32 mouse cellular contexts compared by ENCODE assay signal in genomic region chr16:58401079-58401478, GRCm38 (mm10).
"Had no signal": no experiment of that assay in that cellular context is flagged by ENCODE, and none has a peak within 500 bp of the region (broad histone marks: within the 10 kb centered on the region; RNA-seq: fewer than 3 reads in every experiment).

No protein-coding gene starts in this region.

- H3K9ac ChIP-seq: heart, embryonic 13.5 days; heart, embryonic 15.5 days; hindbrain, embryonic 12.5 days; hindbrain, embryonic 13.5 days; hindbrain, embryonic 14.5 days; hindbrain, embryonic 15.5 days; intestine, embryonic 15.5 days had no signal

- H3K27me3 ChIP-seq: heart, embryonic 13.5 days; heart, embryonic 15.5 days; hindbrain, embryonic 12.5 days; hindbrain, embryonic 13.5 days; hindbrain, embryonic 15.5 days; intestine, embryonic 15.5 days had no signal

- H3K4me3 ChIP-seq: heart, embryonic 13.5 days; heart, embryonic 15.5 days; hindbrain, embryonic 10.5 days; hindbrain, embryonic 12.5 days; hindbrain, embryonic 13.5 days; hindbrain, embryonic 15.5 days; intestine, embryonic 15.5 days; layer of hippocampus, adult 2 months; left cerebral cortex, adult 2 months had no signal

- DNase-seq: heart, postnatal 10 days; heart, postnatal 14 days; heart, postnatal 36 days; heart, postnatal 4 days; kidney, adult 11 months; kidney, adult 18-20 months; kidney, adult 2 months; kidney, adult 8-10 months; kidney, adult 9 months; kidney, postnatal 10 days; kidney, postnatal 14 days; kidney, postnatal 25 days; kidney, postnatal 36 days; kidney, postnatal 4 days; layer of hippocampus, adult 9-11 months; layer of hippocampus, postnatal 36 days had no signal

- H3K27ac ChIP-seq: heart, embryonic 13.5 days; heart, embryonic 15.5 days; hindbrain, embryonic 10.5 days; hindbrain, embryonic 12.5 days; hindbrain, embryonic 13.5 days; hindbrain, embryonic 14.5 days; hindbrain, embryonic 15.5 days; hindbrain, postnatal 0 days; intestine, embryonic 15.5 days; kidney, postnatal 0 days; layer of hippocampus, adult 2 months; left cerebral cortex, adult 2 months had no signal

- H3K4me1 ChIP-seq: hindbrain, embryonic 15.5 days; intestine, embryonic 15.5 days had no signal

- H3K36me3 ChIP-seq: heart, embryonic 13.5 days; heart, embryonic 15.5 days; hindbrain, embryonic 10.5 days; hindbrain, embryonic 12.5 days; hindbrain, embryonic 13.5 days; hindbrain, embryonic 15.5 days; intestine, embryonic 15.5 days had no signal

- H3K4me2 ChIP-seq: heart, embryonic 13.5 days; heart, embryonic 15.5 days; hindbrain, embryonic 12.5 days; hindbrain, embryonic 13.5 days; hindbrain, embryonic 14.5 days; hindbrain, embryonic 15.5 days; intestine, embryonic 15.5 days had no signal

- H3K9me3 ChIP-seq: heart, embryonic 13.5 days; heart, embryonic 15.5 days; hindbrain, embryonic 10.5 days; hindbrain, embryonic 12.5 days; hindbrain, embryonic 13.5 days; hindbrain, embryonic 15.5 days; intestine, embryonic 15.5 days had no signal

- ATAC-seq: hindbrain, embryonic 16.5 days; hindbrain, postnatal 0 days; inflammation-experienced regulatory T-cells, adult 6 months; intestine, embryonic 15.5 days; intestine, embryonic 16.5 days; intestine, postnatal 0 days had no signal
